Mouse (Mus musculus) cerebellum, postnatal 4 days (tissue): ENCODE results near the gene Akirin2.
"Not testable (repeated sequence)": the region's sequence is repeated elsewhere in the genome, so short reads cannot be mapped to it uniquely, and the experiment has no call there.

Experiments used
- DNase-seq, 2 experiments: peaks; one replicate each; pipeline ENCODE4 v3.0.0; 2022; ENCODE audit warnings: low spot score in 2 of 2, mixed read lengths in 1 of 2

Akirin2 gene

DNA sequence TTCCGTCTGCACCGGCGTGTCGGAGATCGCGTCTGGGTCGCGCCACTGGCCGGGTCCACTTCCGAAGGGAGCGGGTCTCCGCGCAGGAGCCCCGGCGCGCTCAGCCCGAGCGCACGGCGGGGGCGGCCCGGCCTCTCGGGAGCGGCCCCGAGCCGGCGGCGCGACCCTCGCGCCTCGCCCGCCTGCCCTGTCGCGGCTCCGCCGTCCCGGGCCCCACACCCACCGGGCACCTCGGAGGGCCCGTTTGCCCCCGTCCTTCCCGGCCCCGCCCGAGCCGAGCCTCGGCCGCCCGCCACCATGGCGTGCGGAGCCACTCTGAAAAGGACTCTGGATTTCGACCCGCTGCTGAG is at the start of gene Akirin2:
TSS of gene Akirin2 (plus strand) at position 190 of the 350 bp plus-strand sequence.
- DNase-seq, result peak; percentile 21 to 44

DNA sequence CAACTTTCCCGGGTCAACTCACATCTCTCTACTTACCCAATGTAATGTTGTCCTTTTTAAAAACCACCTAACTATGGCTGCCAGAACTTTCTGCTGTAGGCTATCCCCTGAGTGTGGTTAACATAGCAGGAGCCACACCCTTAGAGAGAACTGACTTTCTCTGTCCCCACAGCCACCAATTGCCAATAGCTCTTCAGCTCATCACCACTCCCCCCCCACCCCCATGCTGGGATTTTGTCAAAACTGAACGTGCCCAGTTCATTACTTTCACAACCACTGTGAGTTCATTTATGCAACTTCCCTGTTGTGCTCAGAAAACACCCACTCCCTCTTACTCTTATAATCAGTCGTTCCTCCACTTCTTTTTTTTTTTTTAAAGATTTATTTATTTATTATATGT is 40.4 kb upstream of the Akirin2 start:
- no peak for DNase-seq

DNA sequence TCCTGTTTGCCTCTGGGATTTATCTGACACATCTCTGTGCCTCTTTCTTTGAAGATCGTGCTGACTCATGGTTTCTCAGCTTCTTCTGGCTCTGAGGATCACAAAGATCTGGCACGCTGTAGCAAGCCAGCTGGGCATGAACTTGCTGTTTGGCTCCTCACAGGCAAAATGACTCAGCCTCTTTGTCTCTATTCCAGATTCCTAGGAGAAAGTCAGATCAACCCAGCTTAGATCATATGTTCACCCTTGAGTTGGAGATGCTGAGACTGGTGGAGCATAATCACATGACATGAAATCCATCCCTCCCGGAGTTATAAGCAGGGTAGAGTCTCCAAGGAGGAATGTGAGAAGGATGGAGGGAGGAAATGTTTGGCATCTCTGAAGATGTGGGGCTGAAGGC is 27.9 kb upstream of the Akirin2 start:
- DNase-seq, result peak in 1 of 2 experiments; percentile 12

DNA sequence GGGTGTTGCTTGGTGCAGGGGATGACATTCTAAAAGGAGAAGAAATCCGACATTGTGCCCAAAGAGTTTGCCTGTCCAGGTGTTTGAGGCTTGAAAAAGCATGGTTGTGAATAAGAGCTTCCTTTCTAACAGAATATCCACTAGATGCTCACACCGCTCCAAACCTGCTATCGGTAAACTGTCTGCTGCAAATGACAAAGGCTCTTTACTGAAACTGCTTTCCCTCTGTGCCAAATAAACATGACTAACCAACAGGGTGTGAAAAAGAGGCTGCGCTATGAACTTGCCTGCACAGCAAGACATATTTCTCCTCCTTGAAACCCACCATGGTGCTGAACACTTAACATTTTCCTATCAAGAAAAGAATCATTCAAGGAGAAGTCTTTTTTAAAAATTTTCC is 27.2 kb upstream of the Akirin2 start:
- DNase-seq, result no peak

DNA sequence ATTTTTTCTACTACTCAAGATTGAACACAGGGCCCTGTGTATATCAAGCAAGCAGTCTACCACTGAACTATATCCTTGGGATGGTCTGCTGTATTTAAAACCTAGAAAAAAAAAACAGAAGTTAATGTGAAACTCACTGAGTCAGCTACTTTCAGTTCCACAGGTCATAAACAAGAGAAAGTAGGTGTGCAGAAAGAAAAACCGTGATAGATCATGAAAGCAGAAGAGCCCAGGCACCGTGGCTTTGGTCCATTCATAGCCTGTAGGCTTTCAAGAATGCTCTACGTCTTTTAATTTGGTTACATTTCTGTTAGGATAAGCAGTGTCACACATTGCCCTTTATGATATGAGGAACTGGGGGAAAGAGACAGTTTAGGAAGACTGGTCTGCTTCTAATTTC is 24.0 kb upstream of the Akirin2 start:
- no peak for DNase-seq

DNA sequence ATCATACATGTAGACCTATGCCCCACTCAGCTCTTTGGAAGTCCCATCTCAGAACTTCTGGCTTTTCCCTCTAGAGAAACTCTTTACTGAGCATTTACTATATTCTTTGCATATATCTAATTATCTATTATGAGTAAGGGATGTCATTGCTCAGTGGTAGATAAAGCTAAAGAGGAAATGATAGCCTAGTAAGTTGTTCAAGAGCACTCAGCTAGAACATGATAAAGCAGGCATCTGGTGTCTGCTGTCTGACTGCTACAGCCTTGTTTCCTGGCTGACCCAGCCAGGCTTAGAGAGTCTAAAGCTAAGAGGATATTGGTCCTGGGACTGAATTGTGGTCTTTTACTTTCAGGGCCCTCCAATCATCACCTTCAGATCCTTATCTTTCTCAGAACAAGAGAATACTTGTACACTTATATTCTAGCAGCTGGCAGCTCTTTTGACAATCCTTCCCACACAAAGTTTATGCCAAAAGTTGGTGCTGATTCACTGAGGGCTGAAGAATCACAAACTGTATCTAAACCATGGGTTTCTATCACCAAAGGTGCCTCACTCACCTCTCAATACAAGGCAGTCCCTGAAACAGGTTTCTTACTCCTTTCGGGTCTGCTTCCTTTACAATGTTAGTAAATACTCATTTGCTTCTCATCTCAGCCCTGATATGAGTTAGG is 22.2 kb upstream of the Akirin2 start:
- no peak for DNase-seq

DNA sequence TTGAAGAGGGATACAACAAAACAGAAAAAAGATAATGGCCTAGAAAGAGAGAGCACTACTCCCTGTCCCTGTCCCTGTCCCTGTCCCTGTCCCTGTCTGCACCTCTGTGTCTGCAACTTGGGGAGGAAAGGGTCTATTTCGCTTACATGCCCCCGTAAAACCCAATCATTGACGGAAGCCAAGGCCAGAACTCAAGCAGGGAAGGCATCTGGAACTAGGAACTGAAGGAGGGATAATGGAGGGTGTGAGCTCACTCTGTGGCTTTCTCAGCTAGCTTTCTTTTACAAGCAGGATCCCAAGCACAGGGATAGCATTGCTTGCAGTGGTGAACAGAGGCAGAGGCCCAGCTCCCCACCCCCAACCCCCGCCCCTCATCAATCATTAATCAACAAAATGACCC is 21.4 kb upstream of the Akirin2 start:
- DNase-seq, result no peak

DNA sequence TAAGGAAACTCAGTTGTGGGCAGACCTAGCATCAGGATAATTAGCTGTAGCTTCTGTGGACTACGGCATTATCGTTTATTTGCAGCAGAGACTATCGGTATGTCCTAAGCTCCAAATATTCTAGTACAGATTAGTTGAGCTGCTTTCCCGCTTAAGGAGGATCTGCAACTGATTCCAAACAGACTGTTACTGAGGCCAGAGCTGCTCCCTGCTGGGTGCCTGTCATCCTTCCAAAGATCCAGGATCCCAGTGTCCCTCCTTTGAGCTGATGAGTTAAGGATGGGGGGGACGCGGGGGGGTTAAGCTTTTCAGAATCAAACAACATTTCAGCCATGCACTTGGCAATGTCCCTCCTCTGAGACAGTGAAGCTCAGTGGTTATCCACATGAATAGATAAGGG is 20.8 kb upstream of the Akirin2 start:
- peak in 1 of 2 experiments; percentile 58 for DNase-seq

DNA sequence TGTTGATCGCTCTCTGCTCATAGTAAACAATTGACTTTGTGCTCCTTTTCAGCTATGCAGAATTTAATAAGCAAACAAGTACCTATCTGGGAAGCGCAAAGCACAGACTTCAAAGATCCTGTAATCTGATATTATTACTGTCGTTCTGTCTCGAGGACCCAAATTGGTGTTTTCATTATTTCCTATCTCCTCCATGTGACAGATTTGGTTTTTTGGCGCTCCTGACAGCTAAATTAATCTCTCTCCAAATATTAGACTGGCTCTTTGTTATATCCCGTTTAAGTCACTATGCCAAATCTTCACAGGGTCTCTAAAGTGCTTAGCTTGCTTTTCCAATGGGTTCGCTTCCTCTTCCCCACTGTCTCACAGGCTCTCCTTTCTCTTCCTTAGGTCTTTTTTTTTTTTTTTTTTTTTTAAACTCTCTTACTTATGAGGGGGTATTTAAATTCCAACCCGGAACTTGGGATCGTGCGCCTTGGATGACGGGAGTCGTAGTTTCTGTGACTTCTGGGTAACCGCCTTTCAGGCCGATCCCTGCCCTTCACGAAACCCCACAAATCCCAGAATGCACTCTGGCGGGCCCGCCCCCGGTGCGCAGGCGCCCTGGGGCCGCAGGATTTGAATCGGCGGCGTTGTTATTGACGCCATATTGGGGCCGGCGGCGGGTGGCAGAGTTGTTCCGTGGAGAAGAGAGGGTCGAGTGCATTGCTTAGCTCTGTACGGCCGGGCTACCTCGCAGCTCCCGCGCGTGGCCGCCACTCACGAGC is 573 bp upstream of the Akirin2 start:
- peak; percentile 87 to 94 for DNase-seq

DNA sequence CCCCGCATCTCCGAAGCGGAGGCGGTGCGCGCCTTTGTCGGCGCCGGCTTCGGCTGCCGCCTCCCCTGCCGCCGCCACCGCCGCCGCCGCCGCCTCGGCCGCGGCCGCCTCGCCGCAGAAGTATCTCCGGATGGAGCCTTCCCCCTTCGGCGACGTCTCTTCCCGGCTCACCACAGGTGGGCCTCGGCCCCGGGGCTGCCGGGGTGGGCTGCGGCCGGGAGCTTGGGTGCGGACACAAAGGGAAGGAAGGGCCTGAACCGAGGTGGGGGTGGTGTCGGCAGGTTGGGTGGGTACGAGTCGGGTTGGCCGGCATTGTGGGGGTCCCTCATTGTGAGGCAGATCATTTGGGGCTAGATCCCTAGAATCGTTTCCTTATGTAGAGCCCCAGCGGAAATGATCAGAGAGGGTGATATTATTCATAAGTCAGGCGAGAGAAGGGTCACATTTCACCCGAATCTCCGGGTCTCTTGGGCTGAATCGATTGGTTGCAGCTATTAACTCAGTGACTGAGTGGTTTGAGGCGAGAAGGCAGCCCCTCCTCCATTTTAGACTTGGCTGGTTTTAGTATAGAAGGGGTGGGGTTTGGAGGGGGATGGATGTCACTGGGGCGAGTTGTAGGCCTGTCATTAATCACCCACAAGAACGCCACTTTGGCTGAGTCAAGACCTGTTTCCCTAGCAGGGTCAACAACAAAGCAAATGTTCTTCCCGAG is 517 bp downstream of the Akirin2 start:
- peak; percentile 23 to 47 for DNase-seq

DNA sequence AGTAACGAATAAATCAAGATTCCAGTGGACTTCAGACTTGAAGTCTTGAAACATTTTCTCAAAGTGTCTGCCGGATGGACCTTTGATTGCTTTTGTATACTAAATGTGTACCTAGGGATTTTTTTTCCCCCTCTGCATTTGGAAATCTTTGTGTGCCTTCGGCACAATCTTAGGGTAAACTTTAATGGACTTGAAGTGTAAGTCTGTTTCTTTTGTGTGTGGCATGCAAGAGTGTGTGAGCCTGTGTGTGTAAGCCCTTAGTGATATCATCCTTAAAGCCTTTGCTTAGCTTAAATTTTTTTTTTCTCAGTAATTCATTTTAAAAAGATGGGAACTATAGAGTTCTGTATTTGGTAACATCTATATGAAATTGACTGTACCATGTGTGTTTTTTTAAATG is 1.2 kb downstream of the Akirin2 start:
- no peak for DNase-seq

DNA sequence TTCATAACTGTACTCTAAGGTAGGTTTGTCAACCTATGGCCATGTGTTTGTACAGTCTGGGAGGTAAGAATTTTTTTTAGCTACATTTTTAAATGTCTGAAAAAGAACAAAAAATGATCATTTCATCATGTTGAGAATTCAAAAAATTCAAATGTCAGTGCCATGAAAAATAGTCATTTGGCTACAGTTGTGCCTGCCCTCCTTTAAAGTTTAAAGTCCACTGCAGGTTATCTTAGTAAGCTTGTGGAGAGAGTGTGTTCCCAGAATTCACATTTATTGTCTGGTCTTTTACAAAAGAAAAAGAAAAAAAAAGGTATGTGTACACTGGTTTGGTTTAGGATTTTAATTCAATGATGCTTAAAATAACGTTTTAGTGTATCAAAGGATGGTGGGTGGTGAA is 3.9 kb downstream of the Akirin2 start:
- DNase-seq, result no peak

DNA sequence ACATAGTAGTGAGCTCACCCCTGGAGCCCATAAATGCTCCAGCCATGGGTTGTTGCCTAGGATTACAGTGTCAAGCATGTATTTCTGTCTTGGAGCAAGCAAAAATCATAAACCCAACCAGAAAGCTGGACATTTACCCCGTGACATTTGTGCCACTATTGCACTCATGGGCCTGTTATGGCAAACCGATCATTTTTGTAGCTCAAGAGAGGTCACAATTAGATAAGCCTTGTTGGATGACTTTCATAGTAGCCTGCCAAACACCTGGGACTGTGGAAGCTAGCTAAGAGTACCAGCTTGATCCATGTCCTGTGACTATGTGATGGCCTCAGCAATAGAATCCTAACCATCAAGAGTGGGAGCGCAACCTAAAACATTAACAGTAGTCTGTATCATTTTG is 4.9 kb downstream of the Akirin2 start:
- DNase-seq, result no peak

DNA sequence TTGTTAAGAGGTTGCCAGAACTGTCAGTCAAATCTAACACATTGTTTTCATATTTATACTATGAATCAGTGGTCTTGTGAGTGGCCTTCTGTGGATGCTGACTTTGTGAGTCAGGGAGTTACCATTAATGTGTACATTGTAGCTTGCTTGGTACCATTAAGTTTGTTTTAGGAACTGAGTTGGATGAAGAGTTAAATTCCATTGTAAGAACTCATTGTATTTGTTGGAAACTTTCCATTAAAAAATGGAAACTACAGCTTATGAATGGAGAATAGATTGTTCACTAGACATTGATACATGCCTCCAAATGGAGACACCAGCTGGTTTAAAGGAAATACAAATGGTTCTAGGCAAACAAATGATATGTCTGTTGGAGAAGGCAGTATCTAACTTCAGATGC is 5.4 kb downstream of the Akirin2 start:
- DNase-seq, result no peak

DNA sequence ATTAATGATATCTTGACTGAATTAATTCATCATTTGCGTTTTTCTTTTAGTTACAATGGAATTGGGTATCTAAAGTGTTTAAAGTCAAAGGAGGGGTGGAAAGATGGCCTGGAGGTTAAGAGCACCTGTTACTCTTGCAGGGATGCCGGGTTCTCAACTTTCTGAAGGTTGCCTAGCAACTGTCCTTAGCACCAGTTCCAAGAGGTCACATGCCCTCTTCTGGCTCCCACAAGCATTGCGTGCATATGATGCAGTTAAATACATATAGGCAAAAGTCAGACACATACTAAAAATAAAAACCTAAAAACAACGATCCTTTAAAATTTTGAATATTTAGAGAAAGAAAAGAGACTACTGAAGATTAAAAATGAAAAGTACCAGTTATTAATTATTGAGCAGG is 10.2 kb downstream of the Akirin2 start:
- peak in 1 of 2 experiments; percentile 26 for DNase-seq

DNA sequence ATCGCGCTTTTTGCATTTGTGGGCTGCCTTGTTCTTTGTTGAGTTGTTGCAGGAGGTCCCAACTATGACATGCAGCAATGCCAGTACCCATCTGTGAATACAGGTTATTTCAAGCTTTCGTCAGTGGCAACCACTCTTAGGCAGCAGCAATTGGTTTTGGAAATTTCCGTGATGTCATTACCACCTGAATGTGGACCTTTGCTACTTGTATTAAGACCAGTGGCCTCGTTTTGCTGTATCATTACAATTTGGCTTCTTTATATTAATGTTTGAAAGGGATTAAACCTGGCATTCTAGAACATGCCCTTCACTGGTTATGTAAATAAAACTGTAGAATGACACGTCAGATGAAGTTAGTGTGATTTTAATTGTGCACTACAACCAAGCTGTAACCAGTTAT is 15.5 kb downstream of the Akirin2 start:
- no peak for DNase-seq

DNA sequence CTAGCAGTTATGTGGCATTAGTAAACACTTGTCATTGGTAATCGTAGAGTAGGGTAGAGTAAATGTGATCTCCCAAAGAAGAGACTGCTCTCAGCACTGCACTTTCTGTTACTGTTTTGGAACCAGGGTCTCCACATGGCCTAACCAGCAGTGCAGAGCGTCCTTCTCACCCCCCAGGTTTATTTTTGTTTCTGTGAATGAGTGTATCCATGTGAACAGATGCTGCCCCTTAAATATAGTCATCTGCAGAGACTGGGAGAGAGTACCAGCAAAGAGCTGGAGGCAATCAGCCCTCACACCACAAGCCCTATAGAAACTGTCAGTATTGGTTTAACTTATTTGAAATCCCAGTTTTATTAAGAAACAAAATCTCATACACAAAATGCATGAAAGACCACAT is 22.1 kb downstream of the Akirin2 start:
- DNase-seq, result no peak

DNA sequence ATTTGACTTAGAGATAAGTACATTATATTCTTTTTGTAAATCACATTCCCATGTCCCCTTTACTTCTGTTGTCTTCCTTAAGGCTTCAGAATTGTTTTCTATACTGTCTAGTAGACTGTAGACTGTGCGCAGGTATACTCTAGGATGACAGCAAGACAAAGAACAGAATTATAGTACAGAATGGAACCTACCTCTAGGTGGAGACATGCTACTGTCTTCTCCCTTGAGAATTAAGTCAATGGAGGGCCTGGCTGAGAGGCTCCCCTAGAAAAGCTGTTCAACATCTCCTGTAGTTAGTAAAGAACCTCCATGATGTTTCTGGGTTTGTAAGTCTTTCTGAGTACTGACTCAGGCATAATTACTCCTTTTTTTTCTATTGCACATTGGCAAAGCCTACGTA is 26.3 kb downstream of the Akirin2 start:
- no peak for DNase-seq

DNA sequence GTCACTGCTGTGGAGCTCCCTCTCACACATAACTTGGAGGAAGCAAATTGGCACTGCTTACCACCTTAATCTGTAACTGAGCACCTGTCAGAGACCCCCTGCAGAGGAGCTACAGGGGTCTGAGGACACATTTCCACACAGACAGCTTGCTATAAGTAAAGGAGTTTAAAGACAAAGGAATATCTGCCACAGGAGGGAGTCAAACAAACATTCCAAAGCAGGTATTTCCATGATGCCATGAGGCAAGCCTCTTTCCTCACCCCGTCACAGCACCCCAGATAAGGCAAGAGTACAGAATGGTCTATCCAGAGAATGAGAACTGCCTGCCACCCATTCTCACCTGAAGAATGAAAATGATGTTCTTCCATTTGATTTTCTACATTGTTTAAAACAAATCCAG is 28.5 kb downstream of the Akirin2 start:
- no peak for DNase-seq

DNA sequence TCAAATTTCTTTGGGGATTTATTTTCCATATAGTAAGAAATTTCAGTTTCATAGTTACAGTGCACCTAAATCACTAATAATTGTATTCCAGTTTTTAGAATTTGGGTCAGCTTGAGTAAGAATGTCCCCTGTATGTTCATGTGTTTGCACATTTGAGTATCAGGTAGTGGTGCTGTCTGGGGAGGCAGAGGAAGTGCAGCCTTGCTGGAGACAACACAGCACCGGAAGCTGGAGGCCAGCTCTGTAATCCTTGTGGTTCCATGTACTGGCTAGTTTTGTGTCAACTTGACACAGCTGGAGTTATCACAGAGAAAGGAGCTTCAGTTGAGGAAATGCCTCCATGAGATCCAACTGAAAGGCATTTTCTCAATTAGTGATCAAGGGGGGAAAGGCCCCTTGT is 30.8 kb downstream of the Akirin2 start:
- not testable (repeated sequence) for DNase-seq

DNA sequence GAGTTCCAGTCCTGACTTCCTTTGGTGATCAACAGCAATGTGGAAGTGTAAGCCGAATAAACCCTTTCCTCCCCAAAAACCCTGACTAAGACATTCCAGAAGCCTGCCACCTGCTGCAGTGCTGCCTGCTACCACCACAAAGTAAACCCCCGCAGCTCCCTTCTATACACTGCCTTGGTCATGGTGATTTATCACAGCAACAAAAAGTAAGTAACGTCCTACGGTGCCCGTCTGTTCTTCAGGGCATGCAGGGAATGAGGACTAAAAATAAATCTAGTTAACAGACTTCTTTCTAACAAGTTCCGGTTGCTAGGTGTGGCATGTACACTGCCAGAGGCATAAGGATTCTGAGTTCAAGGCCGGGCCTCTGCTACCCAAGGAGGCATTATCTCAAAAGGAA is 31.3 kb downstream of the Akirin2 start:
- DNase-seq, result no peak

DNA sequence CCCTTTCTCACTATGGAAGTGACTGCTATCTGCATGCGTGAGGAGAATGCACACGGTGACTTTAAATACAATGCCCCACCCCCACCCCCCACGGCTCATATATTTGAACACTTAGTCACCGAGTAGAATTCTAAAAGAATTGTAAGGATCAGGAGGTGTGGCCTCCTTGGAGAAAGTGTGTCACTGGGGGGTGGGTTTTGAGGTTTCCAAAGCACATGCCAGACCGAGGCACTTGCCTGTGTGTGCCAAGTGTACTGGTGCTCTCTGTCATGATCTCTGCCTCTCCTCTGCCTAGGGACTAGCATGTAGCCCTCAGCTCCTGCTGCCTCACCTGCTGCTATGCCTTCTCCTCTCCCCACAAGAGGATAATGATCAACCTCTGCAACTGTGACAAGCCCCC is 31.7 kb downstream of the Akirin2 start:
- DNase-seq, result no peak

DNA sequence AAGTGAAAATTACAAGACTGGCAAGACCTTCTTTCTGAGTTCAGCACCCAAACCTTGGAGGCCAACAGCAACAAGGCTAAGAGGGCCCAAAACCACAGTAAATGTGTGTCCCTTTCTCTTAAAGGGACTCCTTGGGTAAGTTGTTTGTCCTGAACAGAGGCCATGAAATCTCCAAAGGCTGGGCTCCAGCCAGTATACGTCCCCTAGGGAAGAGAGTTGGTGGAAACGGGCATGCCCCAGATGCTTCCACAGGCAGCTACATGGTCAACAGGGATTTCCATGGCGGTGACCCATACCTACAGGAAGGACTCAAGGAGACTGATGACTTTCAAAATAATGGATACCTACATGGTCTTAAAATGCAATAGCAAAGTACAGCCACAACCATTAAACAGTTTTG is 32.7 kb downstream of the Akirin2 start:
- no peak for DNase-seq
